Mouse (Mus musculus): ENCODE results near the gene Abraxas1. TPM values are rescaled to one million over a fixed set of nuclear protein-coding genes. Genes with fewer than 3 reads are reported as not detected.

The Abraxas1 gene
- total and polyA plus RNA-seq, 2 experiments from 2014 or later, result 7.3 to 8.7 TPM

- DNase-seq (ENCODE audit: low spot score), result no peak
- no peak overlapping the region for H3K9ac ChIP-seq (replicated peaks; ENCODE audit: low read length, poor library complexity, severe bottlenecking)
- H3K9me3 ChIP-seq (ENCODE audit: low read length), result no peaks in the 10 kb centered on the region
- ATAC-seq (ENCODE audit: low FRiP score), result no peak
- H3K27ac ChIP-seq (ENCODE audit: low read depth, low read length), result no peak overlapping the region
- 68% methylated on average over 4 of the region's 4 CpGs for WGBS
- no peak for TF ChIP-seq CTCF (IDR thresholded peaks at IDR 0.05)
- no peak overlapping the region for H3K4me2 ChIP-seq (ENCODE audit: low read depth, low read length, poor library complexity, severe bottlenecking)
- H3K27me3 ChIP-seq (ENCODE audit: insufficient read depth, low read length), result no peaks in the 10 kb centered on the region
- H3K36me3 ChIP-seq (ENCODE audit: insufficient read depth, low read length), result no peaks in the 10 kb centered on the region
- H3K4me1 ChIP-seq (ENCODE audit: insufficient read depth, low read length), result no peaks in the 10 kb centered on the region
- H3K4me3 ChIP-seq (ENCODE audit: low read depth, low read length), result no peak overlapping the region
Observed at GRCm38 (mm10) chr5:100861140-100861539, 40.4 kb upstream of the Abraxas1 start.

GRCm38 (mm10) chr5:100860417-100861053 lies 39.8 kb upstream of the Abraxas1 start:
- Histone ChIP-seq H3K4me1 (ENCODE audit: insufficient read depth, low read length) (no peaks in the 10 kb centered on the region), H3K9me3 (ENCODE audit: low read length) (no peaks in the 10 kb centered on the region), H3K36me3 (ENCODE audit: insufficient read depth, low read length) (no peaks in the 10 kb centered on the region), H3K27ac (ENCODE audit: low read depth, low read length) (no peak overlapping the region), H3K4me2 (ENCODE audit: low read depth, low read length, poor library complexity, severe bottlenecking) (no peak overlapping the region), H3K9ac (replicated peaks; ENCODE audit: low read length, poor library complexity, severe bottlenecking) (no peak overlapping the region), H3K27me3 (ENCODE audit: insufficient read depth, low read length) (no peaks in the 10 kb centered on the region), H3K4me3 (ENCODE audit: low read depth, low read length) (no peak overlapping the region)
- no peak for DNase-seq (ENCODE audit: low spot score)
- 80% methylated on average over 12 of the region's 12 CpGs for WGBS
- no peak for ATAC-seq (ENCODE audit: low FRiP score)
- TF ChIP-seq CTCF (IDR thresholded peaks at IDR 0.05), result no peak

- H3K27ac ChIP-seq (ENCODE audit: low read depth, low read length), result no peak overlapping the region
- H3K4me2 ChIP-seq (ENCODE audit: low read depth, low read length, poor library complexity, severe bottlenecking), result no peak overlapping the region
- DNase-seq (ENCODE audit: low spot score) (no peak), ATAC-seq (ENCODE audit: low FRiP score) (no peak)
- H3K9ac ChIP-seq (replicated peaks; ENCODE audit: low read length, poor library complexity, severe bottlenecking), result no peak overlapping the region
- H3K27me3 ChIP-seq (ENCODE audit: insufficient read depth, low read length), result no peaks in the 10 kb centered on the region
- WGBS, result 85% methylated on average over 3 of the region's 3 CpGs
- no peak overlapping the region for H3K4me3 ChIP-seq (ENCODE audit: low read depth, low read length)
- no peaks in the 10 kb centered on the region for H3K9me3 ChIP-seq (ENCODE audit: low read length)
- H3K4me1 ChIP-seq (ENCODE audit: insufficient read depth, low read length), result no peaks in the 10 kb centered on the region
- no peaks in the 10 kb centered on the region for H3K36me3 ChIP-seq (ENCODE audit: insufficient read depth, low read length)
- TF ChIP-seq CTCF (IDR thresholded peaks at IDR 0.05), result no peak
Observed at GRCm38 (mm10) chr5:100856552-100856951, 35.8 kb upstream of the Abraxas1 start.

- Histone ChIP-seq H3K27ac (ENCODE audit: low read depth, low read length) (no peak overlapping the region), H3K27me3 (ENCODE audit: insufficient read depth, low read length) (peaks cover under 1% of the 10 kb centered on the region; the same call in 1 of the 2 replicates), H3K4me1 (ENCODE audit: insufficient read depth, low read length) (no peaks in the 10 kb centered on the region), H3K9ac (replicated peaks; ENCODE audit: low read length, poor library complexity, severe bottlenecking) (no peak overlapping the region), H3K36me3 (ENCODE audit: insufficient read depth, low read length) (no peaks in the 10 kb centered on the region), H3K4me3 (ENCODE audit: low read depth, low read length) (no peak overlapping the region), H3K4me2 (ENCODE audit: low read depth, low read length, poor library complexity, severe bottlenecking) (no peak overlapping the region), H3K9me3 (ENCODE audit: low read length) (no peaks in the 10 kb centered on the region)
- WGBS, result 91% methylated on average over 4 of the region's 4 CpGs
- no peak for TF ChIP-seq CTCF (IDR thresholded peaks at IDR 0.05)
- no peak for DNase-seq (ENCODE audit: low spot score)
- ATAC-seq (ENCODE audit: low FRiP score), result no peak
Observed at GRCm38 (mm10) chr5:100853963-100854362, 33.2 kb upstream of the Abraxas1 start.

- H3K9me3 ChIP-seq (ENCODE audit: low read length), result no peaks in the 10 kb centered on the region
- H3K4me2 ChIP-seq (ENCODE audit: low read depth, low read length, poor library complexity, severe bottlenecking), result peak overlapping the region; percentile 99
- 7% methylated on average over 2 of the region's 2 CpGs for WGBS
- peaks cover 39% of the 10 kb centered on the region for H3K27me3 ChIP-seq (ENCODE audit: insufficient read depth, low read length)
- TF ChIP-seq CTCF (IDR thresholded peaks at IDR 0.05), result no peak
- ATAC-seq (ENCODE audit: low FRiP score) (no peak), DNase-seq (ENCODE audit: low spot score) (no peak)
- H3K9ac ChIP-seq (replicated peaks; ENCODE audit: low read length, poor library complexity, severe bottlenecking), result no peak overlapping the region
- peak overlapping the region; percentile 61 for H3K4me3 ChIP-seq (ENCODE audit: low read depth, low read length)
- no peaks in the 10 kb centered on the region for H3K4me1 ChIP-seq (ENCODE audit: insufficient read depth, low read length)
- H3K27ac ChIP-seq (ENCODE audit: low read depth, low read length), result no peak overlapping the region
- no peaks in the 10 kb centered on the region for H3K36me3 ChIP-seq (ENCODE audit: insufficient read depth, low read length)
Observed at GRCm38 (mm10) chr5:100847143-100847542, 26.4 kb upstream of the Abraxas1 start.

DNA sequence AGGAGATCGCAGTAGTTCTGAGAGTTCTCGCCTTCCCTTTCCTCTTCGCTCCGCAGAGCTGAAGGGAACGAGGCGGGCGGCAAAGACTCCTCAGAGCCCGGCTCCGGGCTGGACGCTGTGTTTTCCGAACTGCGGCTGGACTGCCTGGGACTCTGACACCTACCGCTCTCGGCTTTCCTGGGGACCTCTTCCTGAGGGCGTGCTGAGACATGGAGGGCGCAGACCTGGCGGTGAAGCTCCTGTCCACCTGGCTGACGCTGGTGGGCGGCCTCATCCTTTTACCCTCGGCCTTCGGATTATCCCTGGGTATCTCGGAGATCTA lies 25.8 kb upstream of the Abraxas1 start:
- peak; percentile 13; the same call in 1 of the 2 replicates for ATAC-seq (ENCODE audit: low FRiP score)
- under 1% methylated on average over 22 of the region's 22 CpGs for WGBS
- no peaks in the 10 kb centered on the region for H3K36me3 ChIP-seq (ENCODE audit: insufficient read depth, low read length)

More for the DNA sequence above, 25.8 kb upstream of the Abraxas1 start:
- H3K4me3 ChIP-seq (ENCODE audit: low read depth, low read length), result peak overlapping the region; percentile 61
- TF ChIP-seq CTCF (IDR thresholded peaks at IDR 0.05), result no peak
- H3K9me3 ChIP-seq (ENCODE audit: low read length), result no peaks in the 10 kb centered on the region
- no peak for DNase-seq (ENCODE audit: low spot score)
- peaks cover 39% of the 10 kb centered on the region for H3K27me3 ChIP-seq (ENCODE audit: insufficient read depth, low read length)
- H3K4me1 ChIP-seq (ENCODE audit: insufficient read depth, low read length), result no peaks in the 10 kb centered on the region
- no peak overlapping the region for H3K27ac ChIP-seq (ENCODE audit: low read depth, low read length)
- H3K4me2 ChIP-seq (ENCODE audit: low read depth, low read length, poor library complexity, severe bottlenecking), result peak overlapping the region; percentile 99
- peak overlapping the region; percentile 62 for H3K9ac ChIP-seq (replicated peaks; ENCODE audit: low read length, poor library complexity, severe bottlenecking)
